Mouse (Mus musculus) forebrain, embryonic 14.5 days (tissue): ENCODE measurements at regions not wholly inside any gene's neighbourhood (a gene's known extent, or its start where the extent isn't known, plus 50 kb on each side); places are given as distances from the start of the nearest gene placed in this dataset.

Experiments
- ATAC-seq: fragments of 200-750 bp; cut with Nextera tagmentation; 2 replicates; pipeline ENCODE4 v1.8.0; 2017; ENCODE audit warnings: mild to moderate bottlenecking, moderate library complexity
- DNase-seq: peaks from one replicate; pipeline ENCODE4 v3.0.0-alpha.2; 2015; ENCODE audit warnings: low spot score
- H3K27ac ChIP-seq: fragments of 300-500 bp; sonication (generic); 2 replicates; pipeline ENCODE4 v1.5.1; 2014; ENCODE audit warnings: low read depth, mild to moderate bottlenecking, control low read depth, low read length, moderate library complexity
- H3K27me3 ChIP-seq: fragments of 300-500 bp; sonication (generic); replicated peaks from 2 replicates; pipeline ENCODE4 v1.6.1; 2014; ENCODE audit warnings: low read length, control low read depth, mixed read lengths; ENCODE audit not compliant: control insufficient read depth, insufficient read depth
- H3K36me3 ChIP-seq: fragments of 300-500 bp; sonication (generic); 2 replicates; pipeline ENCODE4 v1.6.1; 2014; ENCODE audit warnings: low read length, control low read depth; ENCODE audit not compliant: control insufficient read depth, insufficient read depth
- H3K4me1 ChIP-seq: fragments of 300-500 bp; sonication (generic); 2 replicates; pipeline ENCODE4 v1.6.1; 2014; ENCODE audit warnings: antibody characterized with exemption, low read length, control low read depth; ENCODE audit not compliant: control insufficient read depth, insufficient read depth
- H3K4me2 ChIP-seq: fragments of 300-500 bp; sonication (generic); 2 replicates; pipeline ENCODE4 v1.6.1; 2014; ENCODE audit warnings: mild to moderate bottlenecking, control low read depth, low read length
- H3K4me3 ChIP-seq: fragments of 300-500 bp; sonication (generic); 2 replicates; pipeline ENCODE4 v1.5.1; 2014; ENCODE audit warnings: low read depth, low read length, control low read depth
- H3K9ac ChIP-seq: fragments of 300-500 bp; sonication (generic); 2 replicates; pipeline ENCODE4 v1.6.1; 2014; ENCODE audit warnings: mild to moderate bottlenecking, low read length, control low read depth, moderate library complexity
- H3K9me3 ChIP-seq: fragments of 300-500 bp; sonication (generic); replicated peaks from 2 replicates; pipeline ENCODE4 v1.6.1; 2016; ENCODE audit warnings: low read length, control low read depth, mixed read lengths; ENCODE audit not compliant: control insufficient read depth
- WGBS: fragments of 180-500 bp; shearing (Covaris S2); extraction: QIAGEN DNeasy Blood & Tissue Kit; methylation state at CpG from one replicate; pipeline ENCODE4 v1.1.7; 2014; 5-methylcytosine and 5-hydroxymethylcytosine counted together

GRCm38 (mm10) chr5:99165807-99166360, 128.7 kb upstream of the Prkg2 start:
- no peak for DNase-seq
- H3K36me3 ChIP-seq: no peaks in the 10 kb centered on the region
- ATAC-seq: no peak
- no peak overlapping the region for H3K4me2 ChIP-seq
- H3K4me3 ChIP-seq: no peak overlapping the region
- H3K9me3 ChIP-seq: no peaks in the 10 kb centered on the region
- WGBS: 78% methylated on average over 3 of the region's 3 CpGs
- no peak overlapping the region for H3K9ac ChIP-seq
- no peaks in the 10 kb centered on the region for H3K4me1 ChIP-seq
- H3K27ac ChIP-seq: no peak overlapping the region
- no peaks in the 10 kb centered on the region for H3K27me3 ChIP-seq

- no peaks in the 10 kb centered on the region for H3K9me3 ChIP-seq
- ATAC-seq: 0 out of 2 replicates have a peak, but pooled peaks have one; percentile 50
Observed at GRCm38 (mm10) chr5:99157973-99158372, 120.8 kb upstream of the Prkg2 start.

GRCm38 (mm10) chr5:99153269-99153850, 116.2 kb upstream of the Prkg2 start:
- no peaks in the 10 kb centered on the region for H3K9me3 ChIP-seq
- H3K4me3 ChIP-seq: no peak overlapping the region
- no peaks in the 10 kb centered on the region for H3K36me3 ChIP-seq
- no peaks in the 10 kb centered on the region for H3K4me1 ChIP-seq
- no peak for ATAC-seq
- no peak for DNase-seq
- 79% methylated on average over 2 of the region's 2 CpGs for WGBS
- no peak overlapping the region for H3K4me2 ChIP-seq
- H3K27me3 ChIP-seq: no peaks in the 10 kb centered on the region
- H3K9ac ChIP-seq: no peak overlapping the region
- H3K27ac ChIP-seq: no peak overlapping the region

More at GRCm38 (mm10) chr5:99157973-99158372, 120.8 kb upstream of the Prkg2 start:
- Histone ChIP-seq H3K4me1 (no peaks in the 10 kb centered on the region), H3K27ac (no peak overlapping the region), H3K4me3 (no peak overlapping the region), H3K9ac (no peak overlapping the region), H3K27me3 (no peaks in the 10 kb centered on the region), H3K4me2 (no peak overlapping the region), H3K36me3 (no peaks in the 10 kb centered on the region)
- whole genome bisulfite sequencing: 4% methylated on average over 1 of the region's 1 CpGs
- peak; percentile 82 for DNase-seq

- Histone ChIP-seq H3K9ac (no peak overlapping the region), H3K9me3 (no peaks in the 10 kb centered on the region), H3K27ac (no peak overlapping the region), H3K27me3 (no peaks in the 10 kb centered on the region), H3K36me3 (no peaks in the 10 kb centered on the region), H3K4me3 (no peak overlapping the region), H3K4me1 (no peaks in the 10 kb centered on the region), H3K4me2 (no peak overlapping the region)
- WGBS: 93% methylated on average over 4 of the region's 4 CpGs
- no peak for ATAC-seq
- DNase-seq: no peak
Observed at GRCm38 (mm10) chr5:99152299-99152698, 115.1 kb upstream of the Prkg2 start.

DNA sequence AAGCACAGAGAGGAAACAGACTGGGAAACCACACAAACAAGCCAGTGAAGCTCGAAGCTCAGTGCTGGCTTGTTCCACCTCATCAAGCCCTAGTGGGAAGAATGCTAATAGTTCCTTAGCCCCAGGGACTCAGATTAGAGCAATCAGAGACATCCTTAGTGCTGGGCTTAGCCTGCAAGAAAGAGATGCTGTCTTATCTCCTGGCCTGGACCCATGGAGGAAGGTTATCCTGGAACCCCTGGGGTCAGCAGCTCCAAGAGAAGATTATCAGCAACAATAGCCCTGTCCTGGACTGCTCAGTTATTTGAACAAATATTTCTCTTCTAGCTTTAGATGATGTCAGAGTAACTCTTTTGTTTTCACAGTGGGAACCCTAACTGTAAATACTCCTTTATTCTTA, 112.8 kb upstream of the Prkg2 start:
- no peaks in the 10 kb centered on the region for H3K9me3 ChIP-seq
- no peaks in the 10 kb centered on the region for H3K4me1 ChIP-seq
- ATAC-seq (no peak), DNase-seq (no peak)
- 9% methylated on average over 1 of the region's 1 CpGs for WGBS
- H3K4me3 ChIP-seq: no peak overlapping the region
- no peak overlapping the region for H3K9ac ChIP-seq
- no peak overlapping the region for H3K27ac ChIP-seq
- no peaks in the 10 kb centered on the region for H3K36me3 ChIP-seq
- no peak overlapping the region for H3K4me2 ChIP-seq
- no peaks in the 10 kb centered on the region for H3K27me3 ChIP-seq

DNA sequence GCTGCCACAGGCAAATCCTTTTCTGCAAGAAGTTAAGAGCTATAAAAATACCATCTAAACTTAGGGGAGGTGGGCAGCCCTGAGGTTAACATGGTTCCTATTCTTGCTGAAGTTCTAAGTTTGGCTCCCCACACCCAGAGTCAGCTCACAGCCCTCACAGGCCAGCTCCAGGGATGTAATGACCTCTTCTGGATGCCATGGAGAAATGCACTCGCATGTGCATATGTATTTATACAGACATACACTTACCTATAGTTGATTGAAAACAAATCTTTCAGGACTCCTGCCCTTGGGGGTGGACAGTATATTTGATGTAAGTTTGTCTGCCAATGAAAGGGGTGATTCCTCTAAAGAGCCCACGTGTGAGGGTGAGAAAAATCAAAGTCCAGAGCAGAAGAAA, 95.5 kb upstream of the Prkg2 start:
- no peak for DNase-seq
- no peak overlapping the region for H3K9ac ChIP-seq
- H3K27ac ChIP-seq: no peak overlapping the region
- WGBS: 78% methylated on average over 2 of the region's 2 CpGs
- ATAC-seq: no peak
- H3K4me2 ChIP-seq: no peak overlapping the region
- no peaks in the 10 kb centered on the region for H3K9me3 ChIP-seq
- H3K36me3 ChIP-seq: no peaks in the 10 kb centered on the region
- no peaks in the 10 kb centered on the region for H3K4me1 ChIP-seq
- H3K27me3 ChIP-seq: no peaks in the 10 kb centered on the region
- no peak overlapping the region for H3K4me3 ChIP-seq

DNA sequence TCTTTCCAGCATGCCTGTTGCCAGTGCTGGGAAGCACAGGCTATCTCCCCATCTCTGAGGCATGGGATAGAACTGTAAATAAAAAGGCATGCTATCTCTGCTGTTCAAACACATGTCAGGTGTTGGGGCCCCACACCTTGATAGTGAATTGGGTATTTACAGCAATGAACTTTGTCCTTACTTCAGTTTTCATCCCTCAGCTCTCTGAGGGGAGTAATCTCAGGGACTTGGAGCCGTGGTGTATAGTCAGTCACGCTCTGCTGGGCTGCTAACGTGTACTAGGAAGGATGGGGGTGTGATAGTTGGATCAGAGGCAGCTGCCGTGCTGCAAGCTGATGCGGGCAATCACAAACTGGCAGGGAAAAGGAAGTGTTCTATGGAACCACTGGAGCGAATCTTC, 91.5 kb upstream of the Prkg2 start:
- WGBS: 12% methylated on average over 6 of the region's 6 CpGs
- no peak for ATAC-seq
- Histone ChIP-seq H3K36me3 (no peaks in the 10 kb centered on the region), H3K4me1 (no peaks in the 10 kb centered on the region), H3K9ac (no peak overlapping the region), H3K9me3 (no peaks in the 10 kb centered on the region), H3K4me3 (no peak overlapping the region), H3K27ac (no peak overlapping the region), H3K4me2 (no peak overlapping the region), H3K27me3 (no peaks in the 10 kb centered on the region)
- DNase-seq: peak; percentile 17

- peak; percentile 54 for DNase-seq
- Histone ChIP-seq H3K4me1 (no peaks in the 10 kb centered on the region), H3K4me3 (no peak overlapping the region), H3K27ac (no peak overlapping the region), H3K9ac (no peak overlapping the region), H3K36me3 (no peaks in the 10 kb centered on the region), H3K9me3 (no peaks in the 10 kb centered on the region), H3K4me2 (no peak overlapping the region), H3K27me3 (no peaks in the 10 kb centered on the region)
- WGBS: 87% methylated on average over 3 of the region's 3 CpGs
- peak; percentile 48; the same call in 1 of the 2 replicates for ATAC-seq
Observed at GRCm38 (mm10) chr5:99125418-99125817, 88.3 kb upstream of the Prkg2 start.

DNA sequence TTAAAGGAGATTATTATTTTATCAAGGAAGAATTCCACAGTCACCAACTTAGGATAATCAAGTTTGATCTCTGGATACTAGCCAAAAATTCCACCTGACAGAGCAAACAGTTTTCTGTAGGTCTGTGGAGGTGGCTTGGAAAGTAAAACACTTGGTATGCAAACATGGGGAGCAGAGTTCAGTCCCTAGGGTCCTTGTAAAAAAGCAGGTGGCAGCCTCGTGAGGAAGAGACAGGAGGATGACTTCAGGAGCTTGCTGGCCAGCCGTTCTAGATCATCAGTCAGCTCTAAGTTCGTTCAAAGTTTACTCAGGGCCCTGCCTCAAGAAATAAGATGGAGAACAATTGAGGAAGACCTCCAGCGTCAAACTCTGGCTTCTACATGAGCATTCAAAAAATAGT, 74.6 kb upstream of the Prkg2 start:
- no peak for ATAC-seq
- no peaks in the 10 kb centered on the region for H3K9me3 ChIP-seq
- DNase-seq: no peak
- no peaks in the 10 kb centered on the region for H3K36me3 ChIP-seq
- H3K4me3 ChIP-seq: no peak overlapping the region
- 76% methylated on average over 4 of the region's 4 CpGs for WGBS
- no peaks in the 10 kb centered on the region for H3K27me3 ChIP-seq
- H3K4me1 ChIP-seq: peaks cover 3% of the 10 kb centered on the region; the same call in 1 of the 2 replicates
- H3K27ac ChIP-seq: no peak overlapping the region
- no peak overlapping the region for H3K4me2 ChIP-seq
- H3K9ac ChIP-seq: no peak overlapping the region
